Mouse (Mus musculus) G1E (cell line): ENCODE results near the gene Washc2. TPM values are rescaled to one million over a fixed set of nuclear protein-coding genes. Genes with fewer than 3 reads are reported as not detected.
A peak's percentile ranks its signal among the peaks of the same experiment; 100 is the strongest.
"Not testable (repeated sequence)": the region's sequence is repeated elsewhere in the genome, so short reads cannot be mapped to it uniquely, and the experiment has no call there.

Experiments
- ATAC-seq: 2 replicates; pipeline ENCODE4 v1.8.0; 2016; ENCODE audit warnings: mild to moderate bottlenecking; ENCODE audit not compliant: insufficient number of reproducible peaks, poor library complexity, low FRiP score, severe bottlenecking; ENCODE audit errors: extremely low read depth
- DNase-seq: peaks from one replicate; pipeline ENCODE4 v3.0.0; 2012; ENCODE audit warnings: low spot score
- H3K27me3 ChIP-seq: 2 replicates; pipeline ENCODE4 v1.6.1; 2012; ENCODE audit warnings: mild to moderate bottlenecking, low read length, inconsistent platforms; ENCODE audit not compliant: insufficient read depth
- H3K36me3 ChIP-seq: replicated peaks from 2 replicates; pipeline ENCODE3; 2012; ENCODE audit warnings: mild to moderate bottlenecking, inconsistent platforms
- H3K4me1 ChIP-seq: 2 replicates; pipeline ENCODE4 v1.6.1; 2012; ENCODE audit warnings: low read depth, low read length, inconsistent platforms, mixed read lengths; ENCODE audit not compliant: insufficient read depth
- H3K4me3 ChIP-seq: 2 replicates; pipeline ENCODE4 v1.5.1; 2012; ENCODE audit warnings: low read depth, mild to moderate bottlenecking, inconsistent platforms, low read length, moderate library complexity, mixed read lengths
- H3K9me3 ChIP-seq: replicated peaks from 2 replicates; pipeline ENCODE4 v1.6.1; 2012; ENCODE audit warnings: inconsistent platforms
- CTCF ChIP-seq: IDR thresholded peaks from 2 replicates; pipeline ENCODE4 v1.5.1; 2012; ENCODE audit warnings: low read depth, low read length, inconsistent platforms, mixed read lengths
- GATA1 ChIP-seq: IDR thresholded peaks from 2 replicates; pipeline ENCODE4 v1.6.1; 2012; ENCODE audit warnings: borderline replicate concordance, low read length, inconsistent platforms, mixed read lengths
- GATA2 ChIP-seq: IDR thresholded peaks from 2 replicates; pipeline ENCODE4 v1.6.1; 2012; ENCODE audit warnings: low read depth, low read length, inconsistent platforms, borderline replicate concordance
- POLR2AphosphoS5 ChIP-seq: IDR thresholded peaks from 2 replicates; pipeline ENCODE4 v1.6.1; 2012; ENCODE audit warnings: low read depth, low read length, inconsistent platforms; ENCODE audit not compliant: insufficient replicate concordance
- TAL1 ChIP-seq: conservative IDR thresholded peaks from 2 replicates; pipeline ENCODE4 v1.6.1; 2012; ENCODE audit warnings: low read depth, low read length, inconsistent platforms, mixed read lengths
- polyA plus RNA-seq: library from polyadenylated mRNA; stranded (reverse); fragments of >175 nt; gene quantifications from 2 replicates; pipeline ENCODE4 v1.2.3, GENCODE M21; 2012
- total RNA-seq, 2 experiments: library from RNA; stranded (forward) in 1 of 2; stranded (reverse) in 1 of 2; fragments of 200-1000 nt in 1 of 2; fragments of >200 nt in 1 of 2; fragmentation: Nextera tagmentation in 1 of 2; gene quantifications; 2 replicates each; pipeline ENCODE4 v1.2.3; 2014 to 2017

The Washc2 gene
- total and polyA plus RNA-seq, 3 experiments: 18.0 to 87.8 (median 60.7) TPM

GRCm38 (mm10) chr6:116199682-116200081 lies 8.2 kb upstream of the Washc2 start:
- H3K9me3 ChIP-seq: no peaks in the 10 kb centered on the region
- peaks cover 2% of the 10 kb centered on the region for H3K36me3 ChIP-seq
- no peaks in the 10 kb centered on the region for H3K27me3 ChIP-seq
- H3K4me1 ChIP-seq: peaks cover 21% of the 10 kb centered on the region
- H3K4me3 ChIP-seq: no peak overlapping the region
- TF ChIP-seq GATA2: no peak
- TF ChIP-seq TAL1: 0 out of 2 replicates have a peak, but pooled peaks have one; percentile 13
- ATAC-seq (peak; percentile 71), DNase-seq (peak; percentile 12)

- ATAC-seq (no peak), DNase-seq (no peak)
- peaks cover 86% of the 10 kb centered on the region for H3K36me3 ChIP-seq
- no peak overlapping the region for H3K4me3 ChIP-seq
- no peaks in the 10 kb centered on the region for H3K27me3 ChIP-seq
- no peaks in the 10 kb centered on the region for H3K4me1 ChIP-seq
- no peaks in the 10 kb centered on the region for H3K9me3 ChIP-seq
- TF ChIP-seq POLR2AphosphoS5: no peak
- no peak for TF ChIP-seq GATA1
- no peak for TF ChIP-seq GATA2
- TF ChIP-seq TAL1: no peak
- TF ChIP-seq CTCF: no peak
Measured at GRCm38 (mm10) chr6:116227767-116228166, 19.9 kb downstream of the Washc2 start.

- peak; percentile 92 for TF ChIP-seq CTCF
- no peak for TF ChIP-seq GATA2
- DNase-seq (peak; percentile 57), ATAC-seq (peak; percentile 49; the same call in 1 of the 2 replicates)
- Histone ChIP-seq H3K36me3 (peaks cover 83% of the 10 kb centered on the region), H3K4me1 (no peaks in the 10 kb centered on the region), H3K4me3 (no peak overlapping the region), H3K27me3 (no peaks in the 10 kb centered on the region), H3K9me3 (no peaks in the 10 kb centered on the region)
Measured at GRCm38 (mm10) chr6:116228785-116229525, 21.1 kb downstream of the Washc2 start.

- not testable (repeated sequence) for H3K9me3 ChIP-seq, H3K27me3 ChIP-seq, H3K4me3 ChIP-seq, H3K4me1 ChIP-seq, ATAC-seq, DNase-seq
- peaks cover 66% of the 10 kb centered on the region for H3K36me3 ChIP-seq
Measured at GRCm38 (mm10) chr6:116234821-116235220, 27.0 kb downstream of the Washc2 start.

GRCm38 (mm10) chr6:116235336-116235735 lies 27.5 kb downstream of the Washc2 start:
- ATAC-seq (no peak), DNase-seq (no peak)
- Histone ChIP-seq H3K4me3 (no peak overlapping the region), H3K4me1 (no peaks in the 10 kb centered on the region), H3K27me3 (no peaks in the 10 kb centered on the region), H3K9me3 (no peaks in the 10 kb centered on the region), H3K36me3 (peaks cover 68% of the 10 kb centered on the region)
- TF ChIP-seq GATA2 (no peak), CTCF (no peak), POLR2AphosphoS5 (no peak), TAL1 (no peak), GATA1 (no peak)

- H3K4me1 ChIP-seq: no peaks in the 10 kb centered on the region
- no peak for DNase-seq
- H3K27me3 ChIP-seq: no peaks in the 10 kb centered on the region
- TF ChIP-seq GATA1 (no peak), POLR2AphosphoS5 (no peak), GATA2 (no peak), CTCF (no peak), TAL1 (no peak)
- H3K9me3 ChIP-seq: no peaks in the 10 kb centered on the region
- H3K36me3 ChIP-seq: peaks cover 69% of the 10 kb centered on the region
- no peak overlapping the region for H3K4me3 ChIP-seq
- no peak for ATAC-seq
Measured at GRCm38 (mm10) chr6:116238083-116238482, 30.2 kb downstream of the Washc2 start.

- DNase-seq: no peak
- Histone ChIP-seq H3K36me3 (peaks cover 80% of the 10 kb centered on the region), H3K9me3 (no peaks in the 10 kb centered on the region), H3K4me1 (no peaks in the 10 kb centered on the region), H3K4me3 (no peak overlapping the region), H3K27me3 (no peaks in the 10 kb centered on the region)
- no peak for ATAC-seq
- no peak for TF ChIP-seq GATA2
- no peak for TF ChIP-seq GATA1
- TF ChIP-seq POLR2AphosphoS5: no peak
- no peak for TF ChIP-seq TAL1
- no peak for TF ChIP-seq CTCF
Measured at GRCm38 (mm10) chr6:116240371-116240770, 32.5 kb downstream of the Washc2 start.
